Mouse (Mus musculus): Measurements from ENCODE around the gene Zfp568.

Zfp568 gene

GRCm38 (mm10) chr7:29992698-29993097, 8.9 kb downstream of the Zfp568 start:
- DNase-seq: no peak

- no peak for DNase-seq
These were observed 9.6 kb downstream of the Zfp568 start for GRCm38 (mm10) chr7:29993340-29993739.

- DNase-seq: no peak
These were observed 11.4 kb downstream of the Zfp568 start for GRCm38 (mm10) chr7:29995134-29995533.

GRCm38 (mm10) chr7:30000601-30001000, 16.8 kb downstream of the Zfp568 start:
- no peak for DNase-seq

GRCm38 (mm10) chr7:30007601-30008000, 23.8 kb downstream of the Zfp568 start:
- DNase-seq: no peak

GRCm38 (mm10) chr7:30008020-30008690, 24.4 kb downstream of the Zfp568 start:
- no peak for DNase-seq

GRCm38 (mm10) chr7:30009321-30010085, 25.7 kb downstream of the Zfp568 start:
- peak in 1 of 2 experiments; percentile 60 for DNase-seq

GRCm38 (mm10) chr7:30010551-30011195, 26.9 kb downstream of the Zfp568 start:
- no peak for DNase-seq

GRCm38 (mm10) chr7:30012956-30013363, 29.2 kb downstream of the Zfp568 start:
- DNase-seq: peak in 1 of 2 experiments; percentile 60

- no peak for DNase-seq
These were observed 33.5 kb downstream of the Zfp568 start for GRCm38 (mm10) chr7:30017226-30017625.

- no peak for DNase-seq
These were observed 35.8 kb downstream of the Zfp568 start for GRCm38 (mm10) chr7:30019543-30019942.

GRCm38 (mm10) chr7:30023324-30023723, 39.6 kb downstream of the Zfp568 start:
- no peak for DNase-seq

GRCm38 (mm10) chr7:30023800-30024199, 40.0 kb downstream of the Zfp568 start:
- no peak for DNase-seq

GRCm38 (mm10) chr7:30025358-30025757, 41.6 kb downstream of the Zfp568 start:
- DNase-seq: no peak

GRCm38 (mm10) chr7:30027331-30027730, 43.6 kb downstream of the Zfp568 start:
- no peak for DNase-seq

- DNase-seq: no peak
These were observed 44.8 kb downstream of the Zfp568 start for GRCm38 (mm10) chr7:30028572-30028971.

- no peak for DNase-seq
These were observed 46.9 kb downstream of the Zfp568 start for GRCm38 (mm10) chr7:30030677-30031076.

- no peak for DNase-seq
These were observed 47.6 kb downstream of the Zfp568 start for GRCm38 (mm10) chr7:30031379-30031778.

GRCm38 (mm10) chr7:30034331-30034730, 50.6 kb downstream of the Zfp568 start:
- DNase-seq: no peak

- DNase-seq: no peak
These were observed 60.6 kb downstream of the Zfp568 start for GRCm38 (mm10) chr7:30044354-30044753.

- no peak for DNase-seq
These were observed 64.4 kb downstream of the Zfp568 start for GRCm38 (mm10) chr7:30048126-30048525.

GRCm38 (mm10) chr7:30050882-30051548, 67.3 kb downstream of the Zfp568 start, which contains the start of gene Zfp14:
TSS of gene Zfp14 (minus strand) at chr7:30051380.
- peak; percentile 89 to 91 for DNase-seq

- no peak for DNase-seq
These were observed 69.8 kb downstream of the Zfp568 start for GRCm38 (mm10) chr7:30053591-30053990.
